Mouse (Mus musculus) stomach, embryonic 16.5 days (tissue): ENCODE data around the gene Kpna6. TPM values are rescaled to one million over a fixed set of nuclear protein-coding genes. Genes with fewer than 3 reads are reported as not detected.

ENCODE experiments used
- ATAC-seq: fragments of 200-750 bp; cut with Nextera tagmentation; 2 replicates; pipeline ENCODE4 v1.8.0; 2017; ENCODE audit warnings: moderate number of reproducible peaks, moderate TSS enrichment; ENCODE audit not compliant: insufficient read depth, low FRiP score
- H3K27ac ChIP-seq: fragments of 300-500 bp; sonication (generic); 2 replicates; pipeline ENCODE4 v1.5.1; 2014; ENCODE audit warnings: low read length
- H3K27me3 ChIP-seq: fragments of 300-500 bp; sonication (generic); 2 replicates; pipeline ENCODE4 v1.6.1; 2014; ENCODE audit warnings: low read length, control low read depth, mixed read lengths; ENCODE audit not compliant: control insufficient read depth, insufficient read depth
- H3K36me3 ChIP-seq: fragments of 300-500 bp; sonication (generic); 2 replicates; pipeline ENCODE4 v1.6.1; 2014; ENCODE audit warnings: low read length; ENCODE audit not compliant: control insufficient read depth, insufficient read depth
- H3K4me1 ChIP-seq: fragments of 300-500 bp; sonication (generic); 2 replicates; pipeline ENCODE4 v1.6.1; 2014; ENCODE audit warnings: low read length, control low read depth, mixed read lengths; ENCODE audit not compliant: control insufficient read depth, insufficient read depth
- H3K4me2 ChIP-seq: fragments of 300-500 bp; sonication (generic); 2 replicates; pipeline ENCODE4 v1.6.1; 2014; ENCODE audit warnings: low read depth, low read length, mixed read lengths
- H3K4me3 ChIP-seq: fragments of 300-500 bp; sonication (generic); replicated peaks from 2 replicates; pipeline ENCODE4 v1.5.1; 2014; ENCODE audit warnings: mild to moderate bottlenecking, low read length
- H3K9ac ChIP-seq: fragments of 300-500 bp; sonication (generic); 2 replicates; pipeline ENCODE4 v1.6.1; 2014; ENCODE audit warnings: low read length
- H3K9me3 ChIP-seq: fragments of 300-500 bp; sonication (generic); replicated peaks from 2 replicates; pipeline ENCODE4 v1.6.1; 2016; ENCODE audit warnings: low read length, control low read depth; ENCODE audit not compliant: control insufficient read depth
- WGBS: fragments of 180-500 bp; shearing (Covaris S2); extraction: QIAGEN DNeasy Blood & Tissue Kit; methylation state at CpG from one replicate; pipeline ENCODE4 v1.1.7; 2014; 5-methylcytosine and 5-hydroxymethylcytosine counted together
- polyA plus RNA-seq: library from polyadenylated mRNA; unstranded; fragments of >200 nt; fragmentation: Nextera tagmentation; extraction: Ambion mirVana; gene quantifications from 2 replicates; pipeline ENCODE4 v1.2.1, GENCODE M21; 2015

Gene Kpna6
- polyA plus RNA-seq, 1 experiment from 2014 or later, result 16.2 TPM

DNA sequence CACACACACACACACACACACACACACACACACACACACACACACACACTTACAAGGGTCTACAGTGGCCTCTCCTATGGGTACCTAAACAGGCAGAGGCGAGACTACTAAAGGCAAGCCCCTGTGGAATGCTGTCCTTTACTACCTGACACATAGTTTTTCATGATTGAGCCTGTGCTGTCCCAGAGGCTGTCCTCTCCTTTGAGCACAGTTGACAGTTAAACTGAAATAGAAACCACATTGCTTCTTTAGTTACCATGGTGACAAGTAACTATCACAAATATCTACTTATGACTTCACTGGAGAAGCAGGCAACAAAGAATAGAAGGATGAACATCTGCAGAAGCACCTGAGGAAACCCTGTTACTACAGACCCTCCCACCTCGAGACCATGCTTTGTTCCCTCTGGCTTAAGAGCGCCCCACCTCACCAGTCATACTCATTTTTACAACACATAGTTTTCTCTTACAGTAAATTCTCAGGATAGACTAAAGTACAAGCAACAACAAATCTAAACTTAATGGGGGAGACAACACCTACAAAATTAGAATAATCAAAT is 10.2 kb downstream of the Kpna6 start:
- Histone ChIP-seq H3K4me1 (no peaks in the 10 kb centered on the region), H3K36me3 (peaks cover 9% of the 10 kb centered on the region), H3K4me3 (no peak overlapping the region), H3K9me3 (no peaks in the 10 kb centered on the region), H3K4me2 (no peak overlapping the region), H3K9ac (no peak overlapping the region), H3K27ac (no peak overlapping the region), H3K27me3 (no peaks in the 10 kb centered on the region)
- 78% methylated on average over 3 of the region's 3 CpGs for WGBS
- no peak for ATAC-seq

DNA sequence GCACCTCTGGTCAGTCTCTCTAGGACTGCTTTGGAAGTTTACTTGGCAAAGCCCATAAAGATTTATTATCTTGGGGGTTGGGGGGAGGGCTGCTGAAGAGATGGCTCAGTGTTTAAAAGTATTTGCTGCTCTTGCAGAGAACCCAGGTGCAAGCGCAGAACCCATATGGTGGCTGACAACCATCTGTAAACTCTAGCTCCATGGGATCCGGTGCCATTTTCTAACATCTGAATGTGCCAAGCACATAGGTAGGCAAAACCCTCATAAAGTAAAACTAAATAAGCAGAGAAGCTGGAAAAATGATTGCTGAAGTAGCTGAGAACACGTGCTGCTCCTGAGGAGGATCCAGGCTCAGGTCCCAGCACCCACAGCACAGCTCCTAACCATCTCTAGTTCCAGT is 11.0 kb downstream of the Kpna6 start:
- 75% methylated on average over 3 of the region's 3 CpGs for WGBS
- H3K4me3 ChIP-seq, result no peak overlapping the region
- H3K27ac ChIP-seq, result no peak overlapping the region
- H3K4me1 ChIP-seq, result no peaks in the 10 kb centered on the region
- no peak overlapping the region for H3K4me2 ChIP-seq
- H3K9ac ChIP-seq, result no peak overlapping the region
- ATAC-seq, result no peak
- H3K27me3 ChIP-seq, result no peaks in the 10 kb centered on the region
- H3K36me3 ChIP-seq, result peaks cover 10% of the 10 kb centered on the region
- no peaks in the 10 kb centered on the region for H3K9me3 ChIP-seq

DNA sequence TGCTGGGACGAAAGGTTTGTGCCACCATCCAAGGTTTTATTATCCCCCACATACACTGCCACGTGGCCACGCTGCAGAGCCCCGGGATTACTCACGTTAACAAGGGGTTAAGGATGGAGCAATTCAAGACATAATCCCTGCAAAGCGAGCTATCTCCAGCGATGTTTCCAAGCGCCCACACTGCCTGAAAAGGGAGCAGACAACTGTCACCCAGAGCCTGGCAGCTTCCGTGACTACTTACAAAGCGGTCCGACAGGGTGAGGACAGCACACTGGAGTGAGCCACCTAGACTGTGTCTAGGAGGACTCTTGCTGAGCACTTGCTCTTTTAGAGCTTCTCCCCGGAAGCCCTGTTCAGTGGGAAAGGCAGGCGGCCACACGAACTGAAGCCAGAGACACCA is 17.8 kb downstream of the Kpna6 start:
- no peak for ATAC-seq
- Histone ChIP-seq H3K4me2 (no peak overlapping the region), H3K27me3 (no peaks in the 10 kb centered on the region), H3K4me1 (no peaks in the 10 kb centered on the region), H3K4me3 (no peak overlapping the region), H3K36me3 (peaks cover 41% of the 10 kb centered on the region), H3K9me3 (no peaks in the 10 kb centered on the region), H3K27ac (no peak overlapping the region), H3K9ac (no peak overlapping the region)
- 90% methylated on average over 14 of the region's 14 CpGs for WGBS

DNA sequence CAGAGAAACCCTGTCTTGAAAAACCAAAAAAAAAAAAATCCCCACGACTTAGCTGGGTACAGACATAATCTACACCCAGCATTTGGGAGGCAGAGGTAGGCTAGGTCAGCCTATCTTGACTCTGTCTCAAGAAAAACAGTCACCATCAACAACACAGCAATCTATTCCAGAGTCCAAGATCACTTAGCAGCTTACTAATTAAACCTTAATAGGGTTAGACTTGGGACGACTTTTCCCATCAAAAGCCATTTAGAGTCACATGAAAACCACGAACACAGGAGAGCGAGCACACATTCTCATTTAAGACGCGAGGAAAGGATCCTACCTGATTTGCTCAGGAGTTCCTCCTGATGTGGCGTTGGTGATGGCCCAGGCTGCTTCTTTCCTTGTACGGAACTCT is 22.2 kb downstream of the Kpna6 start:
- Histone ChIP-seq H3K4me3 (no peak overlapping the region), H3K27me3 (no peaks in the 10 kb centered on the region), H3K9me3 (no peaks in the 10 kb centered on the region), H3K36me3 (peaks cover 53% of the 10 kb centered on the region), H3K27ac (no peak overlapping the region), H3K4me2 (no peak overlapping the region), H3K9ac (no peak overlapping the region), H3K4me1 (no peaks in the 10 kb centered on the region)
- WGBS, result 92% methylated on average over 8 of the region's 8 CpGs
- ATAC-seq, result no peak

DNA sequence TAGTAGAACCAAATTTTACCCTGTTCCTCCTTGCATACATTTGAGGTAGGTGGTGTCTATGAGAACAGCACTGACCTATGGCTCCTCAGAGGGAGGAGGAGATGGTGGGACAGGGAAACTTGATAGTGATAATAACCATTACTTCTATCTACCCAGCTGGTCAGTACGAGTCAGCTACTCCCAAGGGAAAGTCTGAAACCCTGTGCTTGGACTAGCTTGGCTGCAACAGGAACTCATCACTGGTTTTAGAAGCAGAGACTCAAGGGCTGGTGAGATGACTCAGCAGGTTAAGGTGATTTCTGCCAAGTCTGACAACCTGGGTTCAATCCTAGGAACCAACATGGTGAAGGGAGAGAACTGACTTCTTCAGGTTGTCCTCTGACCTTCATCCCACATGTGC is 23.9 kb downstream of the Kpna6 start:
- ATAC-seq, result no peak
- H3K4me3 ChIP-seq, result no peak overlapping the region
- H3K4me1 ChIP-seq, result no peaks in the 10 kb centered on the region
- no peaks in the 10 kb centered on the region for H3K27me3 ChIP-seq
- H3K27ac ChIP-seq, result no peak overlapping the region
- no peaks in the 10 kb centered on the region for H3K9me3 ChIP-seq
- no peak overlapping the region for H3K9ac ChIP-seq
- peaks cover 39% of the 10 kb centered on the region for H3K36me3 ChIP-seq
- WGBS, result 72% methylated on average over 1 of the region's 1 CpGs
- no peak overlapping the region for H3K4me2 ChIP-seq

DNA sequence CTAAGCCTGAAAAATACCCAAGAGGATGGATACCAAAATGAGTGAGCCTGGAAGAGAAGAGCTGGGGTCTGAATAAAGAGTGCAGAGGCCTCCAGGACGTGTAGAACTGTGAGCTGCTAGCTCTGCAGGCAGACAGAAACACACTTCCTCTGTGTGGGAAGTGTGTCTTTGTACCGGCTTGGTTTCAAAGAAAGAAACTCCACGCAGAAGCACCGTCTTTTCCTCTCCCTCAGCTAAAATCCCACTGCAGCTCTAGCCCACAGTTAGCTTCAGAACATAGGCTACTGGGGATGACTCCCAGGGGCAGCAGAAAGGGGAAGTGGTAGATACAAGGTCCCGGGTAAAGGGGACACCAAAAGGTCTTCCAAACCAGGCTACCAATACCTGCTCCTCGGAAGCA is 27.4 kb downstream of the Kpna6 start:
- Histone ChIP-seq H3K27me3 (no peaks in the 10 kb centered on the region), H3K36me3 (peaks cover 24% of the 10 kb centered on the region), H3K9me3 (no peaks in the 10 kb centered on the region), H3K4me2 (no peak overlapping the region), H3K4me3 (no peak overlapping the region), H3K27ac (no peak overlapping the region), H3K9ac (no peak overlapping the region), H3K4me1 (peaks cover 6% of the 10 kb centered on the region; the same call in 1 of the 2 replicates)
- 87% methylated on average over 6 of the region's 6 CpGs for WGBS
- no peak for ATAC-seq

DNA sequence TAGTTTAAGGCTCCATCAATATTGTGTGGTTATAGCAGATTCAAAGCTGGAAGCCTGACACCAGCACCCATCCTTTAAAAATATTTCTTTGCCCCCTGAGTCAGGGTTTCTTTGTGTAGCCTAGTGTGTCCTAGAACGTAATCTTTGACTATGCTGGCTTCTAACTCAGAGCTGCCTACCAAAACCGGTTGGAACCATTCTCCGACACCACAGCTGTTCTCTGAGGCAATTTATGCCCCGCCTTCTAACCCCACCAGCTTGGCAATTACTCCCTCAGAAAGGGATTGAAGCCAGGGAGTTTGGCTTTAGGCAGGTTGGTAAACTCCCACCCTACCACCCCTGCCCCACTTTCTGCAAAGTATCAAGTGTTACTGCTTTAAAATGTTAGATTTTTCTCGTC is 30.8 kb downstream of the Kpna6 start:
- Histone ChIP-seq H3K9me3 (no peaks in the 10 kb centered on the region), H3K27ac (peak overlapping the region; percentile 27), H3K4me1 (peaks cover 26% of the 10 kb centered on the region), H3K4me3 (peak overlapping the region; percentile 22; the same call in 1 of the 2 replicates), H3K4me2 (peak overlapping the region; percentile 40), H3K36me3 (peaks cover 10% of the 10 kb centered on the region; the same call in 1 of the 2 replicates), H3K9ac (peak overlapping the region; percentile 54), H3K27me3 (no peaks in the 10 kb centered on the region)
- no peak for ATAC-seq
- WGBS, result 39% methylated on average over 5 of the region's 5 CpGs

DNA sequence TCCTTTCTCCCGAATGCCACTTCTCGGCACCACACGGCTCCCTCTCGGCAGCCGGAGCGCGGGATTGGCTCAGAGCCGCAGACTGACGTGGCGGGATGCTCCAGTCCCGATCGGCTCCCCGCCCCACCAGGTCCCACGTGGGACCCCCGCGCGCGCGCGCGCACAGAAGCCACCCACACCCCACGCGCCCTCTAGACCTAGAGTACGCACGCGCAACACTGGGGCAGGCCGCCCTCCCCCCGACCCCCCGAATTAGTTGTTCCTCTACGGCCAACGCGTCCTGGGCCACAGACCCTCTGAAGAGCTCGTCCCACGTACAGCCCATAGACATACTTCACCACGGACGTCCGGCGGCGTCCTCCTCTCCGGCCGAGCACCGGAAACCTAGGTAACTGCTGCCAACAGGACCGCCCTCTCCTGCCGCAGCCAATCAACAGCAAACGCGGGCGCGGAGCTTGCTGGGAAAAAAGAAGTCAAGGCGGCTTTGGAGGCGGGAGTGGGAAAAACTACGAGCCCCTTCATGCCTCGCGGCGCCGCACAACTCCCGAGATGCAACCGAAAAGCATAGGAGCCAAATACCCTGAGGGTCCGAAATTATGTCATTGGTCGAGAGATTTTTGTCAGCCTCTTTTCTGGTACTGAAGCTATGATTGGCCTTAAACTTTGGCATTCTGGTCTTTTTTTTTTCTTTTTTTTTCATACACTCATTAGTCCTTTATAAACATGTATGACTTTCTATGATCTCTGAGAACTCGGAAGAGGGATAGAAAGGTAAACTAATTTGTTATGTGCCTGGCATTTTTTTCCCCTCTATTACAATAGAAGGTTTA is 31.7 kb downstream of the Kpna6 start, which contains the start of gene Txlna:
Gene Txlna, minus strand, starts transcription at position 428 of the 830 bp plus-strand sequence.
- peak within 1 kb of the TSS; percentile 97 for H3K27ac ChIP-seq
- H3K9me3 ChIP-seq, result no peaks in the 10 kb centered on the region
- peak within 1 kb of the TSS; percentile 74 for H3K9ac ChIP-seq
- peak within 1 kb of the TSS; percentile 56 for H3K4me3 ChIP-seq
- ATAC-seq, result peak; percentile 95
- peak within 1 kb of the TSS; percentile 83 for H3K4me2 ChIP-seq
- no peaks in the 10 kb centered on the region for H3K27me3 ChIP-seq
- peaks cover 17% of the 10 kb centered on the region for H3K36me3 ChIP-seq
- WGBS, result under 1% methylated on average over 60 of the region's 60 CpGs
- peaks cover 26% of the 10 kb centered on the region for H3K4me1 ChIP-seq

DNA sequence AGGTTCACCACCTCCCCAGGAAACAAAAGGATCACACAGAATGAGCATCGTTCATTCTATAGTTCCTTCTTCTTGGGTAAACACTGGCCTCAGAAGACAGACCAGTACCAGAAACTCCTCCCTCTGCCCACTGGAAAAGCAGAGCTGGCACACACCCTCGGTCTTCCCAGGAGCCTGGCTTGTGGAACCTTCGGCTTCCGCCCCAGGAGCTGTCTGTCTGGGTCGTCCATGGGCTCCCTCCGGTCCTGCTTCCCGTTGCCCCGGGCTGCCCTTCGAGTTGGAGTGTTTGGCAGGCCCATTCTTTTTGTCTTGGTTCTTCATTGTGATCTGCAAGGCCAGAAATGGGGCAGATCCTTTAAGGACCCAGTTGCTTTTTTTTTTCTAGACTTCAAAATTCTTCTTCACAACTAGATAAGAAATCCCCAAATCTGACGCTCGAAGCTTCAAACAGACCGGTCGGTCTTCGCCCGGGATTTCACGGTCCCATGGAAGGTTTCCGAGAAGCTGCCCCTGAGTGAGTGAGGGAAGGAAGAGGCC is 32.4 kb downstream of the Kpna6 start:
- no peaks in the 10 kb centered on the region for H3K27me3 ChIP-seq
- H3K9me3 ChIP-seq, result no peaks in the 10 kb centered on the region
- ATAC-seq, result no peak
- H3K4me2 ChIP-seq, result peak overlapping the region; percentile 83
- peak overlapping the region; percentile 74 for H3K9ac ChIP-seq
- H3K4me1 ChIP-seq, result peaks cover 26% of the 10 kb centered on the region
- peak overlapping the region; percentile 56 for H3K4me3 ChIP-seq
- 1% methylated on average over 17 of the region's 17 CpGs for WGBS
- peak overlapping the region; percentile 97 for H3K27ac ChIP-seq
- H3K36me3 ChIP-seq, result peaks cover 18% of the 10 kb centered on the region
